In the genomic region with DNA sequence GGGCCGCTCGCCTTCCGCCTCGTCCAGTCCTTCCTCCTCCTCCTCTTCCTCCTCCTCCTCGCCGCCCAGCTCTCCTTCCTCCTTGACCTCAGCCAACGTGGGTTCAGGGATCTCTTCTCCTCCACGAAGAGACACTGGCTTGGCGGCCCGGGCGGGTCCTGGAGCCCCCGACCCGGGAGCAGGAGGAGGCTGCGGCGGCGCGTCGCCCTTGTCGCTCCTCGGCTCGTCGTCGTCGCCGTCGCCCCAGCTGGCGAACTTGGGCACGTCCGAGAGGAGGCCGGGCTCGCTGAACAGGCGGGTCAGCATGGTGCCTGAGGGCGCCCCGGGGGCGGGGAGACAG, we compare ENCODE assay signal across 9 mouse cellular contexts. TPM values are rescaled to one million over a fixed set of nuclear protein-coding genes. Genes with fewer than 3 reads are reported as not detected.
DNase-seq lines count a peak whose midpoint lies in the region; ATAC-seq lines count a peak whose summit lies in the region.
"Had no signal": no experiment of that assay in that cellular context is flagged by ENCODE, and none has a peak within 500 bp of the region (broad histone marks: within the 10 kb centered on the region; RNA-seq: fewer than 3 reads in every experiment).

No protein-coding gene starts in this region.

- under 1% methylated on average over 33 of the region's 35 CpGs for WGBS in heart, embryonic 14.5 days
- WGBS in hindbrain, embryonic 11.5 days: under 1% methylated on average over 31 of the region's 35 CpGs
- under 1% methylated on average over 30 of the region's 35 CpGs for WGBS in midbrain, embryonic 13.5 days

- ATAC-seq in heart, embryonic 14.5 days (ENCODE audit: insufficient number of reproducible peaks, insufficient read depth, low FRiP score, low read depth): no peak
- no peak for ATAC-seq in hindbrain, embryonic 11.5 days (ENCODE audit: low FRiP score)
- no peak for ATAC-seq in midbrain, embryonic 13.5 days
- no peak for ATAC-seq in erythroid progenitor cell, adult 5-6 weeks (replicated peaks; ENCODE audit: low FRiP score, poor library complexity, severe bottlenecking)

- H3K9me3 ChIP-seq in heart, embryonic 14.5 days (ENCODE audit: control insufficient read depth, low read length): no peaks in the 10 kb centered on the region
- H3K9me3 ChIP-seq in hindbrain, embryonic 11.5 days (ENCODE audit: control insufficient read depth, low read length): no peaks in the 10 kb centered on the region
- no peaks in the 10 kb centered on the region for H3K9me3 ChIP-seq in midbrain, embryonic 13.5 days

- no peak overlapping the region for H3K9ac ChIP-seq in heart, embryonic 14.5 days (ENCODE audit: low read length)
- no peak overlapping the region for H3K9ac ChIP-seq in hindbrain, embryonic 11.5 days (ENCODE audit: low read depth, low read length)
- peak overlapping the region; percentile 66 for H3K9ac ChIP-seq in midbrain, embryonic 13.5 days (replicated peaks)

- H3K27ac ChIP-seq in heart, embryonic 14.5 days (replicated peaks in 1 of 2; ENCODE audit: control insufficient read depth in 1 of 2, insufficient read depth in 1 of 2, low read depth in 2 of 2, low read length in 2 of 2): no peak overlapping the region
- no peak overlapping the region for H3K27ac ChIP-seq in hindbrain, embryonic 11.5 days (ENCODE audit: low read depth, low read length)
- H3K27ac ChIP-seq in midbrain, embryonic 13.5 days: peak overlapping the region; percentile 67

- DNase-seq in heart, adult 9 months (ENCODE audit: low spot score in 2 of 2): no peak
- DNase-seq in cerebellum, adult 9-10 months: peak; percentile 73
- peak; percentile 60 for DNase-seq in hindbrain, embryonic 11.5 days (ENCODE audit: low spot score)
- DNase-seq in urinary bladder, adult 18-20 months (ENCODE audit: low spot score in 2 of 2): no peak
- DNase-seq in adrenal gland, postnatal 14 days: no peak

- peaks cover 100% of the 10 kb centered on the region for H3K27me3 ChIP-seq in heart, embryonic 14.5 days (ENCODE audit: control insufficient read depth, insufficient read depth, low read length)
- H3K27me3 ChIP-seq in hindbrain, embryonic 11.5 days (ENCODE audit: control insufficient read depth, insufficient read depth, low read length): peaks cover 98% of the 10 kb centered on the region
- peaks cover 99% of the 10 kb centered on the region for H3K27me3 ChIP-seq in midbrain, embryonic 13.5 days

- H3K36me3 ChIP-seq in heart, embryonic 14.5 days (ENCODE audit: control insufficient read depth, insufficient read depth, low read length): no peaks in the 10 kb centered on the region
- H3K36me3 ChIP-seq in hindbrain, embryonic 11.5 days (ENCODE audit: control insufficient read depth, insufficient read depth, low read length): no peaks in the 10 kb centered on the region
- no peaks in the 10 kb centered on the region for H3K36me3 ChIP-seq in midbrain, embryonic 13.5 days
- H3K36me3 ChIP-seq: G1E had no signal

- H3K4me1 ChIP-seq in heart, embryonic 14.5 days (ENCODE audit: control insufficient read depth in 2 of 2, insufficient read depth in 2 of 2, low read length in 2 of 2): peaks cover 3 to 18% of the 10 kb centered on the region in 2 experiments; a peak in 3 of 4 replicates
- peaks cover 6% of the 10 kb centered on the region; the same call in 1 of the 2 replicates for H3K4me1 ChIP-seq in hindbrain, embryonic 11.5 days (replicated peaks; ENCODE audit: control insufficient read depth, insufficient read depth, low read length)
- peaks cover 27% of the 10 kb centered on the region for H3K4me1 ChIP-seq in midbrain, embryonic 13.5 days (replicated peaks)

- peak overlapping the region; percentile 2 to 32; a peak in 3 of 4 replicates for H3K4me3 ChIP-seq in heart, embryonic 14.5 days (ENCODE audit: control insufficient read depth in 1 of 2, insufficient read depth in 1 of 2, low read depth in 1 of 2, low read length in 2 of 2)
- H3K4me3 ChIP-seq in hindbrain, embryonic 11.5 days (ENCODE audit: low read depth, low read length): peak overlapping the region; percentile 23
- H3K4me3 ChIP-seq in midbrain, embryonic 13.5 days (replicated peaks): peak overlapping the region; percentile 43

- peak overlapping the region; percentile 59 for H3K4me2 ChIP-seq in heart, embryonic 14.5 days (ENCODE audit: low read length)
- peak overlapping the region; percentile 38 for H3K4me2 ChIP-seq in hindbrain, embryonic 11.5 days (replicated peaks; ENCODE audit: low read depth, low read length)
- peak overlapping the region; percentile 51 for H3K4me2 ChIP-seq in midbrain, embryonic 13.5 days (replicated peaks)

RNA-seq across cellular contexts. Expression of a gene that starts 1.4 kb away (rescaled TPM):
- polyA plus RNA-seq in heart, embryonic 14.5 days (2014; fragmentation: Nextera tagmentation; extraction: Ambion mirVana): not detected in 2 replicates
- 0.27 and 0.36 TPM in 2 replicates for polyA plus RNA-seq in hindbrain, embryonic 11.5 days (2014; fragmentation: Nextera tagmentation; extraction: Ambion mirVana)
- polyA plus RNA-seq in midbrain, embryonic 13.5 days (2015; fragmentation: Nextera tagmentation; extraction: Ambion mirVana): 6.7 and 9.3 TPM in 2 replicates
- total RNA-seq in erythroid progenitor cell, adult 5-6 weeks (2015; ENCODE audit: low replicate concordance): not detected in 2 replicates
- total RNA-seq in erythroid progenitor cell, adult 5-6 weeks (2017; ENCODE audit: low replicate concordance): not detected in 2 replicates
- 0.15 TPM in 1 of 2 replicates, not detected in the other for total RNA-seq in adrenal gland, postnatal 14 days (2021)
- polyA plus RNA-seq: G1E had no signal

RNA-seq across cellular contexts. Expression of a gene that starts 20.2 kb away (rescaled TPM):
- 42.2 and 48.3 TPM in 2 replicates for polyA plus RNA-seq in heart, embryonic 14.5 days (2014; fragmentation: Nextera tagmentation; extraction: Ambion mirVana)
- 0.29 and 0.70 TPM in 2 replicates for polyA plus RNA-seq in hindbrain, embryonic 11.5 days (2014; fragmentation: Nextera tagmentation; extraction: Ambion mirVana)
- polyA plus RNA-seq in midbrain, embryonic 13.5 days (2015; fragmentation: Nextera tagmentation; extraction: Ambion mirVana): 0.73 and 1.9 TPM in 2 replicates
- not detected in 2 replicates for total RNA-seq in erythroid progenitor cell, adult 5-6 weeks (2015; ENCODE audit: low replicate concordance)
- not detected in 2 replicates for total RNA-seq in erythroid progenitor cell, adult 5-6 weeks (2017; ENCODE audit: low replicate concordance)
- 0.63 and 0.68 TPM in 2 replicates for total RNA-seq in adrenal gland, postnatal 14 days (2021)
- total RNA-seq: G1E had no signal
- polyA plus RNA-seq: G1E had no signal

RNA-seq across cellular contexts. Expression of a gene that starts 30.2 kb away (rescaled TPM):
- polyA plus RNA-seq in heart, embryonic 14.5 days (2014; fragmentation: Nextera tagmentation; extraction: Ambion mirVana): 33.1 and 35.4 TPM in 2 replicates
- polyA plus RNA-seq in hindbrain, embryonic 11.5 days (2014; fragmentation: Nextera tagmentation; extraction: Ambion mirVana): 40.1 and 43.2 TPM in 2 replicates
- 44.5 and 46.9 TPM in 2 replicates for polyA plus RNA-seq in midbrain, embryonic 13.5 days (2015; fragmentation: Nextera tagmentation; extraction: Ambion mirVana)
- 4.6 and 8.3 TPM in 2 replicates for total RNA-seq in erythroid progenitor cell, adult 5-6 weeks (2015; ENCODE audit: low replicate concordance)
- 5.6 and 7.6 TPM in 2 replicates for total RNA-seq in erythroid progenitor cell, adult 5-6 weeks (2017; ENCODE audit: low replicate concordance)
- total RNA-seq in adrenal gland, postnatal 14 days (2021): 21.5 and 22.7 TPM in 2 replicates

RNA-seq across cellular contexts. Expression of a gene that starts 55.6 kb away (rescaled TPM):
- polyA plus RNA-seq in heart, embryonic 14.5 days (2014; fragmentation: Nextera tagmentation; extraction: Ambion mirVana): 169 and 178 TPM in 2 replicates
- polyA plus RNA-seq in hindbrain, embryonic 11.5 days (2014; fragmentation: Nextera tagmentation; extraction: Ambion mirVana): 0.53 and 0.54 TPM in 2 replicates
- 0.23 and 0.28 TPM in 2 replicates for polyA plus RNA-seq in midbrain, embryonic 13.5 days (2015; fragmentation: Nextera tagmentation; extraction: Ambion mirVana)
- not detected in 2 replicates for total RNA-seq in erythroid progenitor cell, adult 5-6 weeks (2015; ENCODE audit: low replicate concordance)
- not detected in 2 replicates for total RNA-seq in erythroid progenitor cell, adult 5-6 weeks (2017; ENCODE audit: low replicate concordance)
- 0.48 and 0.53 TPM in 2 replicates for total RNA-seq in adrenal gland, postnatal 14 days (2021)
- total RNA-seq: G1E had no signal
- polyA plus RNA-seq: G1E had no signal

RNA-seq across cellular contexts. Expression of a gene that starts 58.2 kb away (rescaled TPM):
- polyA plus RNA-seq in heart, embryonic 14.5 days (2014; fragmentation: Nextera tagmentation; extraction: Ambion mirVana): 0.70 and 0.86 TPM in 2 replicates
- 0.54 and 0.93 TPM in 2 replicates for polyA plus RNA-seq in hindbrain, embryonic 11.5 days (2014; fragmentation: Nextera tagmentation; extraction: Ambion mirVana)
- 0.23 TPM in 1 of 2 replicates, not detected in the other for polyA plus RNA-seq in midbrain, embryonic 13.5 days (2015; fragmentation: Nextera tagmentation; extraction: Ambion mirVana)
- not detected in 2 replicates for total RNA-seq in erythroid progenitor cell, adult 5-6 weeks (2015; ENCODE audit: low replicate concordance)
- not detected in 2 replicates for total RNA-seq in erythroid progenitor cell, adult 5-6 weeks (2017; ENCODE audit: low replicate concordance)
- total RNA-seq in adrenal gland, postnatal 14 days (2021): 687 and 769 TPM in 2 replicates
- total RNA-seq: G1E had no signal
- polyA plus RNA-seq: G1E had no signal

Comparison
In these comparisons a context has a peak if more than half of its experiments do, and no peak if none do; other contexts are left out.
1. DNase-seq: peak in cerebellum, adult 9-10 months (single experiment) and hindbrain, embryonic 11.5 days (single experiment); none in heart, adult 9 months (0 of 2), urinary bladder, adult 18-20 months (0 of 2) and adrenal gland, postnatal 14 days (single experiment).
2. RNA of a gene that starts 20.2 kb away (polyA plus RNA-seq): 42.2 to 48.3 TPM in heart, embryonic 14.5 days; 0.73 to 1.9 TPM in midbrain, embryonic 13.5 days and 0.29 to 0.70 TPM in hindbrain, embryonic 11.5 days; every median in the first group is over 10 times any median in the second.
3. Peak in every context shown above with its lines, with median percentiles within 50 percentile points of each other: H3K4me2 ChIP-seq and H3K4me3 ChIP-seq.